In genomic region chr11:101454702-101455101, GRCm38 (mm10) we compare ENCODE assay signal across 12 mouse cellular contexts. TPM values are rescaled to one million over a fixed set of nuclear protein-coding genes. Genes with fewer than 3 reads are reported as not detected.
DNase-seq lines count a peak whose midpoint lies in the region; ATAC-seq and TF ChIP-seq lines count a peak whose summit lies in the region.
"Had no signal": no experiment of that assay in that cellular context is flagged by ENCODE, and none has a peak within 500 bp of the region (broad histone marks: within the 10 kb centered on the region; RNA-seq: fewer than 3 reads in every experiment).

No protein-coding gene starts in this region.

- H3K79me2 ChIP-seq in myocyte (ENCODE audit: control insufficient read depth, insufficient read depth), result no peaks in the 10 kb centered on the region

- H3K4me1 ChIP-seq in midbrain, postnatal 0 days (ENCODE audit: insufficient read depth, low read length), result no peaks in the 10 kb centered on the region
- H3K4me1 ChIP-seq in midbrain, embryonic 16.5 days (ENCODE audit: control insufficient read depth, insufficient read depth, low read length), result no peaks in the 10 kb centered on the region
- H3K4me1 ChIP-seq in forebrain, embryonic 14.5 days (ENCODE audit: control insufficient read depth, insufficient read depth, low read length), result peaks cover 8% of the 10 kb centered on the region; the same call in 1 of the 2 replicates

- no peak overlapping the region for H3ac ChIP-seq in myocyte (ENCODE audit: control insufficient read depth, insufficient read length)

- no peak for TF ChIP-seq CTCF in gastrocnemius, adult 2 months (IDR thresholded peaks at IDR 0.05)
- TF ChIP-seq CTCF in midbrain, postnatal 0 days (IDR thresholded peaks at IDR 0.05), result no peak

- no peak for TF ChIP-seq POLR2A in myocyte (IDR thresholded peaks at IDR 0.05; ENCODE audit: insufficient read length, low read depth)

- H3K27ac ChIP-seq in gastrocnemius, adult 2 months, result peak overlapping the region; percentile 49; the same call in 1 of the 2 replicates
- H3K27ac ChIP-seq in midbrain, postnatal 0 days (ENCODE audit: low read depth, low read length), result no peak overlapping the region
- H3K27ac ChIP-seq in midbrain, embryonic 16.5 days (ENCODE audit: low read length), result no peak overlapping the region
- peak overlapping the region; percentile 39; the same call in 1 of the 2 replicates for H3K27ac ChIP-seq in forebrain, embryonic 14.5 days (ENCODE audit: low read depth, low read length)
- H3K27ac ChIP-seq: liver, embryonic 15.5 days had no signal

- no peaks in the 10 kb centered on the region for H3K9me3 ChIP-seq in midbrain, postnatal 0 days (ENCODE audit: low read length)
- no peaks in the 10 kb centered on the region for H3K9me3 ChIP-seq in midbrain, embryonic 16.5 days (replicated peaks; ENCODE audit: control insufficient read depth, low read length, poor library complexity, severe bottlenecking)
- no peaks in the 10 kb centered on the region for H3K9me3 ChIP-seq in forebrain, embryonic 14.5 days (replicated peaks; ENCODE audit: control insufficient read depth, low read length)
- H3K9me3 ChIP-seq: liver, embryonic 15.5 days had no signal

- peaks cover 21% of the 10 kb centered on the region for H3K36me3 ChIP-seq in midbrain, postnatal 0 days (ENCODE audit: insufficient read depth, low read length)
- H3K36me3 ChIP-seq in midbrain, embryonic 16.5 days (ENCODE audit: control insufficient read depth, insufficient read depth, low read length), result peaks cover 18% of the 10 kb centered on the region
- H3K36me3 ChIP-seq in forebrain, embryonic 14.5 days (ENCODE audit: control insufficient read depth, insufficient read depth, low read length), result peaks cover 31% of the 10 kb centered on the region
- H3K36me3 ChIP-seq in myocyte (ENCODE audit: control insufficient read depth, insufficient read depth), result peaks cover 9% of the 10 kb centered on the region

- DNase-seq in gastrocnemius, adult 2 months, result no peak
- no peak for DNase-seq in gastrocnemius, adult 18-20 months (ENCODE audit: low spot score)
- DNase-seq in midbrain, postnatal 0 days (ENCODE audit: low spot score), result peak; percentile 61
- peak; percentile 74 for DNase-seq in forebrain, embryonic 14.5 days (ENCODE audit: low spot score)
- DNase-seq in B cell, adult 2 months, result no peak
- DNase-seq in ovary, postnatal 10 days (ENCODE audit: low spot score), result no peak
- DNase-seq: adrenal gland, postnatal 14 days; thymus, postnatal 25 days had no signal

- WGBS in midbrain, postnatal 0 days, result 30% methylated on average over 6 of the region's 6 CpGs
- 30% methylated on average over 6 of the region's 6 CpGs for WGBS in midbrain, embryonic 16.5 days
- WGBS in forebrain, embryonic 14.5 days, result 7% methylated on average over 6 of the region's 6 CpGs

- ATAC-seq in midbrain, postnatal 0 days (ENCODE audit: low FRiP score), result no peak
- no peak; the same call in 1 of the 2 replicates for ATAC-seq in midbrain, embryonic 16.5 days
- ATAC-seq in forebrain, embryonic 14.5 days, result peak; percentile 69
- ATAC-seq: intestine, postnatal 0 days had no signal

- no peak overlapping the region for H3K9ac ChIP-seq in midbrain, postnatal 0 days (replicated peaks; ENCODE audit: low read length, poor library complexity, severe bottlenecking)
- no peak overlapping the region for H3K9ac ChIP-seq in midbrain, embryonic 16.5 days (ENCODE audit: low read depth, low read length)
- H3K9ac ChIP-seq in forebrain, embryonic 14.5 days (ENCODE audit: low read length), result no peak overlapping the region
- H3K9ac ChIP-seq: liver, embryonic 15.5 days had no signal

- no peak overlapping the region for H3K4me2 ChIP-seq in midbrain, postnatal 0 days (ENCODE audit: low read depth, low read length, poor library complexity, severe bottlenecking)
- H3K4me2 ChIP-seq in midbrain, embryonic 16.5 days (ENCODE audit: low read length), result no peak overlapping the region
- H3K4me2 ChIP-seq in forebrain, embryonic 14.5 days (ENCODE audit: low read length), result no peak overlapping the region
- peak overlapping the region; percentile 81 for H3K4me2 ChIP-seq in myocyte (ENCODE audit: low read depth)
- H3K4me2 ChIP-seq: liver, embryonic 15.5 days had no signal

- H3K4me3 ChIP-seq in gastrocnemius, adult 2 months, result no peak overlapping the region
- H3K4me3 ChIP-seq in midbrain, postnatal 0 days (ENCODE audit: low read depth, low read length), result no peak overlapping the region
- H3K4me3 ChIP-seq in midbrain, embryonic 16.5 days (ENCODE audit: low read depth, low read length), result no peak overlapping the region
- no peak overlapping the region for H3K4me3 ChIP-seq in forebrain, embryonic 14.5 days (ENCODE audit: low read depth, low read length)
- H3K4me3 ChIP-seq in myocyte, result no peak overlapping the region
- H3K4me3 ChIP-seq: liver, embryonic 15.5 days had no signal

- intact Hi-C loops in gastrocnemius, adult 2 months (cut with DNase I), result no loop called here

- no peaks in the 10 kb centered on the region for H3K27me3 ChIP-seq in midbrain, postnatal 0 days (ENCODE audit: insufficient read depth, low read length)
- no peaks in the 10 kb centered on the region for H3K27me3 ChIP-seq in midbrain, embryonic 16.5 days (ENCODE audit: control insufficient read depth, insufficient read depth, low read depth, low read length)
- H3K27me3 ChIP-seq in forebrain, embryonic 14.5 days (replicated peaks; ENCODE audit: control insufficient read depth, insufficient read depth, low read length), result no peaks in the 10 kb centered on the region
- no peaks in the 10 kb centered on the region for H3K27me3 ChIP-seq in myocyte (ENCODE audit: control insufficient read depth, insufficient read depth, insufficient read length)
- H3K27me3 ChIP-seq: liver, embryonic 15.5 days had no signal

TF ChIP-seq in myocyte, 11 proteins besides CTCF, POLR2A, EP300 and RAD21:
- no peak for TF ChIP-seq TCF12 (IDR thresholded peaks at IDR 0.05; ENCODE audit: insufficient read depth, poor library complexity, severe bottlenecking)
- TF ChIP-seq POLR2AphosphoS2 (IDR thresholded peaks at IDR 0.05; ENCODE audit: insufficient read length, low read depth), result peak; percentile 41
TF ChIP-seq in myocyte: peak in this region for 1.

RNA-seq across cellular contexts. Expression of gene Ifi35, which starts 6.5 kb away (rescaled TPM):
- 10 to 100 TPM in 1 of 2 experiments, 1 to 10 TPM in 1; 8.6 to 14.3 TPM for total RNA-seq in gastrocnemius, adult 2 months (2021)
- total RNA-seq in gastrocnemius, adult 18-20 months (2021), result 1 to 10 TPM; 8.6 to 8.7 TPM
- total RNA-seq in midbrain, postnatal 0 days (2014; rRNA removed), result 1.9 and 3.3 TPM in 2 replicates
- polyA plus RNA-seq in midbrain, postnatal 0 days (2015; fragmentation: Nextera tagmentation; extraction: Ambion mirVana), result 4.5 TPM in 2 replicates
- 2.5 and 3.1 TPM in 2 replicates for polyA plus RNA-seq in midbrain, embryonic 16.5 days (2015; fragmentation: Nextera tagmentation; extraction: Ambion mirVana)
- 2.7 and 3.4 TPM in 2 replicates for polyA plus RNA-seq in forebrain, embryonic 14.5 days (2014; fragmentation: Nextera tagmentation; extraction: Ambion mirVana)
- polyA plus RNA-seq in myocyte (2012; fragmentation: generic; extraction: Trizol), result 24.8 TPM

RNA-seq across cellular contexts. Expression of gene Rnd2, which starts 10.1 kb away (rescaled TPM):
- total RNA-seq in gastrocnemius, adult 2 months (2021), result 1 to 10 TPM; 3.3 to 3.5 TPM
- total RNA-seq in gastrocnemius, adult 18-20 months (2021), result 1 to 10 TPM; 2.5 to 4.2 TPM
- total RNA-seq in midbrain, postnatal 0 days (2014; rRNA removed), result 90.5 and 96.3 TPM in 2 replicates
- 95.7 and 104 TPM in 2 replicates for polyA plus RNA-seq in midbrain, postnatal 0 days (2015; fragmentation: Nextera tagmentation; extraction: Ambion mirVana)
- polyA plus RNA-seq in midbrain, embryonic 16.5 days (2015; fragmentation: Nextera tagmentation; extraction: Ambion mirVana), result 67.7 and 76.5 TPM in 2 replicates
- 98.7 and 131 TPM in 2 replicates for polyA plus RNA-seq in forebrain, embryonic 14.5 days (2014; fragmentation: Nextera tagmentation; extraction: Ambion mirVana)
- polyA plus RNA-seq in myocyte (2012; fragmentation: generic; extraction: Trizol), result 20.9 TPM

RNA-seq across cellular contexts. Expression of gene Vat1, which starts 11.3 kb away (rescaled TPM):
- 10 to 100 TPM; 10.0 to 14.5 TPM for total RNA-seq in gastrocnemius, adult 2 months (2021)
- total RNA-seq in gastrocnemius, adult 18-20 months (2021), result 10 to 100 TPM; 10.8 to 16.1 TPM
- 313 and 334 TPM in 2 replicates for total RNA-seq in midbrain, postnatal 0 days (2014; rRNA removed)
- 143 and 146 TPM in 2 replicates for polyA plus RNA-seq in midbrain, postnatal 0 days (2015; fragmentation: Nextera tagmentation; extraction: Ambion mirVana)
- 134 and 145 TPM in 2 replicates for polyA plus RNA-seq in midbrain, embryonic 16.5 days (2015; fragmentation: Nextera tagmentation; extraction: Ambion mirVana)
- 77.5 and 85.7 TPM in 2 replicates for polyA plus RNA-seq in forebrain, embryonic 14.5 days (2014; fragmentation: Nextera tagmentation; extraction: Ambion mirVana)
- polyA plus RNA-seq in myocyte (2012; fragmentation: generic; extraction: Trizol), result 283 TPM

RNA-seq across cellular contexts. Expression of gene Rpl27, which starts 12.6 kb away (rescaled TPM):
- total RNA-seq in gastrocnemius, adult 2 months (2021), result 10 to 100 TPM; 31.9 to 49.4 TPM
- 10 to 100 TPM; 33.9 to 45.4 TPM for total RNA-seq in gastrocnemius, adult 18-20 months (2021)
- 605 and 614 TPM in 2 replicates for total RNA-seq in midbrain, postnatal 0 days (2014; rRNA removed)
- 227 and 260 TPM in 2 replicates for polyA plus RNA-seq in midbrain, postnatal 0 days (2015; fragmentation: Nextera tagmentation; extraction: Ambion mirVana)
- 185 and 220 TPM in 2 replicates for polyA plus RNA-seq in midbrain, embryonic 16.5 days (2015; fragmentation: Nextera tagmentation; extraction: Ambion mirVana)
- 281 and 371 TPM in 2 replicates for polyA plus RNA-seq in forebrain, embryonic 14.5 days (2014; fragmentation: Nextera tagmentation; extraction: Ambion mirVana)
- polyA plus RNA-seq in myocyte (2012; fragmentation: generic; extraction: Trizol), result 2,022 TPM

RNA-seq across cellular contexts. Expression of gene Ptges3l, which starts 29.6 kb away (rescaled TPM):
- total RNA-seq in gastrocnemius, adult 2 months (2021), result 10 to 100 TPM; 82.0 to 90.7 TPM
- total RNA-seq in gastrocnemius, adult 18-20 months (2021), result 10 to 100 TPM; 74.3 to 82.6 TPM
- total RNA-seq in midbrain, postnatal 0 days (2014; rRNA removed), result 0.66 and 2.7 TPM in 2 replicates
- polyA plus RNA-seq in midbrain, postnatal 0 days (2015; fragmentation: Nextera tagmentation; extraction: Ambion mirVana), result 2.9 TPM in 2 replicates
- 3.0 and 3.1 TPM in 2 replicates for polyA plus RNA-seq in midbrain, embryonic 16.5 days (2015; fragmentation: Nextera tagmentation; extraction: Ambion mirVana)
- polyA plus RNA-seq in forebrain, embryonic 14.5 days (2014; fragmentation: Nextera tagmentation; extraction: Ambion mirVana), result 1.2 TPM in 2 replicates
- 58.8 TPM for polyA plus RNA-seq in myocyte (2012; fragmentation: generic; extraction: Trizol)

Comparison
In these comparisons a context has a peak if more than half of its experiments do, and no peak if none do; other contexts are left out.
1. DNase-seq: peak in midbrain, postnatal 0 days (single experiment) and forebrain, embryonic 14.5 days (single experiment); none in gastrocnemius, adult 2 months (single experiment), gastrocnemius, adult 18-20 months (single experiment), B cell, adult 2 months (0 of 2) and ovary, postnatal 10 days (single experiment).
2. H3K27ac ChIP-seq: peak in gastrocnemius, adult 2 months (single experiment) and forebrain, embryonic 14.5 days (single experiment); none in midbrain, postnatal 0 days (single experiment) and midbrain, embryonic 16.5 days (single experiment).